Mouse (Mus musculus) ES-Bruce4 (cell line): ENCODE results near the gene Armh2. TPM values are rescaled to one million over a fixed set of nuclear protein-coding genes. Genes with fewer than 3 reads are reported as not detected.
"Not testable (repeated sequence)": the region's sequence is repeated elsewhere in the genome, so short reads cannot be mapped to it uniquely, and the experiment has no call there.

Experiments used
- H3K27ac ChIP-seq: 2 replicates; pipeline ENCODE4 v1.5.1; 2012; ENCODE audit warnings: low read length, inconsistent platforms; ENCODE audit not compliant: insufficient read depth
- H3K27me3 ChIP-seq: 2 replicates; pipeline ENCODE4 v1.6.1; 2012; ENCODE audit warnings: mild to moderate bottlenecking, low read length, inconsistent platforms; ENCODE audit not compliant: control insufficient read depth, poor library complexity, insufficient read depth, severe bottlenecking
- H3K36me3 ChIP-seq: 2 replicates; pipeline ENCODE4 v1.6.1; 2012; ENCODE audit warnings: inconsistent platforms, mild to moderate bottlenecking, low read length, moderate library complexity; ENCODE audit not compliant: control insufficient read depth, poor library complexity, insufficient read depth, severe bottlenecking
- H3K4me1 ChIP-seq: one replicate; pipeline ENCODE4 v1.8.1; 2011; ENCODE audit warnings: low read length; ENCODE audit not compliant: control insufficient read depth, insufficient read depth
- H3K4me3 ChIP-seq: 2 replicates; pipeline ENCODE4 v1.5.1; 2011; ENCODE audit warnings: low read depth, mild to moderate bottlenecking, low read length
- H3K9ac ChIP-seq: 2 replicates; pipeline ENCODE4 v1.6.1; 2012; ENCODE audit warnings: low read depth, mild to moderate bottlenecking, inconsistent platforms; ENCODE audit not compliant: poor library complexity, severe bottlenecking
- H3K9me3 ChIP-seq: replicated peaks from 2 replicates; pipeline ENCODE4 v1.6.1; 2012; ENCODE audit warnings: mild to moderate bottlenecking, low read length, inconsistent platforms; ENCODE audit not compliant: control insufficient read depth, poor library complexity, insufficient read depth, severe bottlenecking
- CTCF ChIP-seq: IDR thresholded peaks from one replicate; pipeline ENCODE4 v1.8.1; 2011; ENCODE audit warnings: low read depth, low read length
- EP300 ChIP-seq: IDR thresholded peaks from 2 replicates; pipeline ENCODE4 v1.6.1; 2011; ENCODE audit warnings: low read depth, low read length; ENCODE audit not compliant: insufficient read depth
- POLR2A ChIP-seq: IDR thresholded peaks from one replicate; pipeline ENCODE4 v1.8.1; 2011; ENCODE audit warnings: low read length; ENCODE audit not compliant: insufficient read depth
- polyA plus RNA-seq: library from polyadenylated mRNA; stranded (reverse); fragments of >200 nt; gene quantifications from 2 replicates; pipeline ENCODE4 v1.2.4, GENCODE M21; 2011; ENCODE audit warnings: low read depth; ENCODE audit not compliant: missing spikeins, insufficient read depth, insufficient read length

Armh2 gene
- polyA plus RNA-seq, 1 experiment: not detected

DNA sequence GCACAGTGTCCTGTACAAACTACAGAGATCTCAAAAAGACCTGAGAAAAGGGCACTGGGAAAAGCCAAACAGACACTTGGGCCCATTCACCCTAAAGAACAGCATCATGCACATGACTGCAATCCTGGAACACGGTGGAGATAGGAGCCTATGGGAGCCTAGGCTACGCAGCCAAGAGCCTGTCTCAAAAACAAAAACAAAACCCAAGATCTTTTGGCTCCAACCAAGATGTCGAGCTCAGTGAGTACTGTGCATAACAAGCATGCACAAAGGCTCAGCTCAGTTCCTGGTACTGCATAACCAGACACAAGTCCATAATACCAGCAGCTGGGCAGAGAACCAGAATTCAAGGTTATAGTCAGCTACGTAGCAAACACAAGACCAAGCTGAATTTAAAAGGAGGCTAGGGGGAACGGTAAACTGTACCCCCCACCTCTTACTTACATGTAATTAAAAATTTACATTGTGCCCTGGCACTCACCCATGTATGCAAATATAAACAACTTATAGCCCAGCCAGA is 19.4 kb downstream of the Armh2 start:
- Histone ChIP-seq H3K9me3 (no peaks in the 10 kb centered on the region), H3K36me3 (peaks cover 43% of the 10 kb centered on the region), H3K4me1 (peaks cover 2% of the 10 kb centered on the region), H3K27ac (no peak overlapping the region), H3K27me3 (no peaks in the 10 kb centered on the region), H3K9ac (peak overlapping the region; percentile 89), H3K4me3 (peak overlapping the region; percentile 65)
- TF ChIP-seq EP300 (no peak), CTCF (no peak), POLR2A (no peak)

DNA sequence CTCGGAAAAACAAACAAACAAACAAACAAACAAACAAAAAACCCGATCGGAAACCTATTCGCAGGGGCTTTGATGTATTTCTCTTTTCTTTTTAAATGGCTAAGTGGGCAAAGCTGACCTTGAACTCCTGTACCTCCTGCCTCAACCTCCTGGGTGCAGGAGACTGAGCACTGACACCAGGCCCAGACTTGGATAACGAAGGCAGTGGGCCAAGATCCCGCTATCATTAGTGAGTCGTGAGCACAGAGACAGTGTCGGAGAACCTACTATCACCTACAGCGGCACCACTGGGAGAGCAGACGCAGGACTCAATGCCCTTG is 20.0 kb downstream of the Armh2 start:
- H3K9ac ChIP-seq: peak overlapping the region; percentile 89
- H3K36me3 ChIP-seq: peaks cover 36% of the 10 kb centered on the region
- peaks cover 2% of the 10 kb centered on the region for H3K4me1 ChIP-seq
- TF ChIP-seq EP300 (no peak), POLR2A (no peak), CTCF (no peak)
- H3K9me3 ChIP-seq: no peaks in the 10 kb centered on the region
- H3K27me3 ChIP-seq: no peaks in the 10 kb centered on the region
- peak overlapping the region; percentile 58; the same call in 1 of the 2 replicates for H3K27ac ChIP-seq
- H3K4me3 ChIP-seq: peak overlapping the region; percentile 99

DNA sequence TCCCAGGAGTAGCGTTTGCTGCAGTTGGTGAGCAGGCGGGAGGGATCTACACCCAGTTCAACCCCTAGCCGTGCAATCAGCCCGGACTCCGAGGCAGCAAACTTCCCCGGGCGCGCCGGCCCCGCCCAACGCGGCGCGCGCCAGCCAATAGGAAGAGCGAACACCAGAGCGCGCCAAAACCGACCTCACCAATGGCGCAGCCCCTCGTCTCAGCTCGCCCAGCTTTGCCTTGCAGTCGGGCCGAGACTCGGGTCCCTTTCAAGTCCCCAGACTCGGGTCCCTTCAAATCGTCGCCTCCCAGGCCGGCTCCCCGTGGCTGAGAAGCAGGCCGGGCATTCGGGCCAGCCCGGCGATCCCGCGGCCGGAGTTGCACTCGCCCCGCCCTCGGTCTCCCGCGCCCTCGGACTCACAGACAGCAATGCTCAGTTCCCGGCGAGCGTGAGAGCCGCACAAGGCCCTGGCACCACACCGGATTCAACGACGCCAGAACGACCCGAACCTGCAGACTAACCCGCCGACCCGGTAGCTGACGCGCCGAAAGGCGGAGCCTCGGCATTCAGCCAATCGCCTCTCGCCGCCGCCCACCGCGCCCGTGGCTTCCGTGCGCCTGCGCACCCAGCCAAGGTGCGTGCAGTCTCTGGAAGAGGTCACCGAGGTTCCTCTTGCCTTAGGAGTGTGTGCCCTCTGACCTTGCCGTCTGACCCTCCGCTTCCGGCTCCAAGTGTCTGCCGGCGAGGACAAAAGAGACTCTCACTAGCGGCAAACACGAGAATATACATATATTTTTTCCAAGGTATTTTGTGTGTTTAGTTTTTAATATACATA is 20.6 kb downstream of the Armh2 start, which contains the start of gene Gmnn:
Gmnn (minus strand) TSS at position 521 of the 825 bp plus-strand sequence.
- no peaks in the 10 kb centered on the region for H3K27me3 ChIP-seq
- H3K4me1 ChIP-seq: peaks cover 2% of the 10 kb centered on the region
- H3K4me3 ChIP-seq: peak within 1 kb of the TSS; percentile 99
- H3K36me3 ChIP-seq: peaks cover 31% of the 10 kb centered on the region
- peak within 1 kb of the TSS; percentile 89 for H3K9ac ChIP-seq
- H3K9me3 ChIP-seq: no peaks in the 10 kb centered on the region
- TF ChIP-seq POLR2A (no peak), CTCF (no peak), EP300 (0 out of 2 replicates have a peak, but pooled peaks have one; percentile 41)
- H3K27ac ChIP-seq: peak within 1 kb of the TSS; percentile 79

- Histone ChIP-seq H3K9me3 (no peaks in the 10 kb centered on the region), H3K27ac (peak overlapping the region; percentile 29; the same call in 1 of the 2 replicates), H3K4me1 (peaks cover 2% of the 10 kb centered on the region), H3K4me3 (peak overlapping the region; percentile 62), H3K9ac (peak overlapping the region; percentile 50), H3K36me3 (peaks cover 25% of the 10 kb centered on the region), H3K27me3 (no peaks in the 10 kb centered on the region)
- TF ChIP-seq EP300: no peak
- TF ChIP-seq POLR2A: no peak
- no peak for TF ChIP-seq CTCF
Measured at GRCm38 (mm10) chr13:24762254-24762653, 21.2 kb downstream of the Armh2 start.

GRCm38 (mm10) chr13:24767809-24768208 is 26.8 kb downstream of the Armh2 start:
- H3K4me3 ChIP-seq, H3K27me3 ChIP-seq, H3K4me1 ChIP-seq, H3K27ac ChIP-seq, H3K9ac ChIP-seq, H3K36me3 ChIP-seq: not testable (repeated sequence)
- H3K9me3 ChIP-seq: peaks cover 14% of the 10 kb centered on the region

DNA sequence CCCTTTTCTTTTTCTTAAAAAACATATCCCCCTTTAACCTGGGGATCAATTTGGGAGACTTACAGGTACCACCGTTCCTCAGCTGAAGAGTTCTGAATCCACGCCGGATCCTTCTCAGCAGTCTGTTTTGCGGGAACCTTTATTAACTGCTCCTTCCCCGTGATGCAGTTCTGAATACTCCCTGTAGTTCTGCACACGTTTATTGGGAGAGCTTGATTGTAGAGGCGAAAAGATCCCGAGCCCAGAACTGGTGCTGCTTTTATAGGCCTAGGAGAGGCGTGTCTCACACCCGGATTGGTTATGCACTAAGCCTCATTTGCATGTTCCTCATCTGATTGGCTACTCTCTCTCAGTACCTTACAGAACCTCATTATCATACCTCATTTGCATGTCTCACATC is 30.4 kb downstream of the Armh2 start:
- not testable (repeated sequence) for H3K27me3 ChIP-seq, H3K4me1 ChIP-seq

More for the DNA sequence above, 30.4 kb downstream of the Armh2 start:
- peaks cover 14% of the 10 kb centered on the region for H3K9me3 ChIP-seq
- H3K36me3 ChIP-seq, H3K27ac ChIP-seq, H3K9ac ChIP-seq, H3K4me3 ChIP-seq: not testable (repeated sequence)
